Mouse (Mus musculus): ENCODE data around the gene Pbxip1.

GRCm38 (mm10) chr3:89390699-89391662, 45.5 kb upstream of the Pbxip1 start:
- no peak for TF ChIP-seq CTCF (IDR thresholded peaks at IDR 0.05; ENCODE audit: low read depth, low read length)
- TF ChIP-seq POLR2A (IDR thresholded peaks at IDR 0.05; ENCODE audit: borderline replicate concordance, low read depth, low read length), result no peak

Measured in bone marrow macrophage, adult 2 months (primary cell).